Mouse (Mus musculus) B cell, adult 2 months (primary cell): ENCODE results near the gene Olfr1425.
"Not testable (repeated sequence)": the region's sequence is repeated elsewhere in the genome, so short reads cannot be mapped to it uniquely, and the experiment has no call there.

Experiments
- DNase-seq, 2 experiments: peaks; one replicate each; pipeline ENCODE4 v3.0.0; 2022

Olfr1425 gene

GRCm38 (mm10) chr19:12077631-12078030 lies at the start of gene Olfr1425:
TSS of gene Olfr1425 (minus strand) at chr19:12077731.
- not testable (repeated sequence) for DNase-seq

GRCm38 (mm10) chr19:12123103-12123502 lies 45.6 kb upstream of the Olfr1425 start, which contains the start of gene Olfr76:
TSS of gene Olfr76 (minus strand) at chr19:12123203.
- DNase-seq: no peak

GRCm38 (mm10) chr19:12116464-12116863 lies 38.9 kb upstream of the Olfr1425 start:
- DNase-seq: no peak

- no peak for DNase-seq
Measured at GRCm38 (mm10) chr19:12115797-12116196, 38.3 kb upstream of the Olfr1425 start, which contains the start of gene Olfr1428. TSS of gene Olfr1428 (minus strand) at chr19:12115897.

- DNase-seq: no peak
Measured at GRCm38 (mm10) chr19:12113807-12114206, 36.3 kb upstream of the Olfr1425 start.

- DNase-seq: no peak
Measured at GRCm38 (mm10) chr19:12104541-12104940, 27.0 kb upstream of the Olfr1425 start.

- no peak for DNase-seq
Measured at GRCm38 (mm10) chr19:12103234-12103633, 25.7 kb upstream of the Olfr1425 start, which contains the start of gene Olfr1427. TSS of gene Olfr1427 (minus strand) at chr19:12103334.

GRCm38 (mm10) chr19:12091913-12092312 lies 14.4 kb upstream of the Olfr1425 start, which contains the start of gene Olfr1426:
TSS of gene Olfr1426 (minus strand) at chr19:12092013.
- no peak for DNase-seq

- DNase-seq: not testable (repeated sequence)
Measured at GRCm38 (mm10) chr19:12069546-12069945, 8.0 kb downstream of the Olfr1425 start.

GRCm38 (mm10) chr19:12067806-12068205 lies 9.7 kb downstream of the Olfr1425 start:
- DNase-seq: not testable (repeated sequence)

- not testable (repeated sequence) for DNase-seq
Measured at GRCm38 (mm10) chr19:12062582-12062981, 14.9 kb downstream of the Olfr1425 start, which contains the start of gene Olfr1424. TSS of gene Olfr1424 (minus strand) at chr19:12062682.

- no peak for DNase-seq
Measured at GRCm38 (mm10) chr19:12043163-12043562, 34.4 kb downstream of the Olfr1425 start.

GRCm38 (mm10) chr19:12041217-12041616 lies 36.3 kb downstream of the Olfr1425 start, which contains the start of gene Olfr1423:
TSS of gene Olfr1423 (minus strand) at chr19:12041317.
- no peak for DNase-seq

- DNase-seq: no peak
Measured at GRCm38 (mm10) chr19:12037727-12038126, 39.8 kb downstream of the Olfr1425 start.

GRCm38 (mm10) chr19:12026606-12027005 lies 50.9 kb downstream of the Olfr1425 start:
- no peak for DNase-seq

GRCm38 (mm10) chr19:12025333-12025732 lies 52.2 kb downstream of the Olfr1425 start:
- no peak for DNase-seq

- no peak for DNase-seq
Measured at GRCm38 (mm10) chr19:12024149-12024548, 53.4 kb downstream of the Olfr1425 start.
